Mouse (Mus musculus) midbrain, embryonic 12.5 days (tissue): ENCODE results near the gene Mllt6. TPM values are rescaled to one million over a fixed set of nuclear protein-coding genes. Genes with fewer than 3 reads are reported as not detected.
A peak's percentile ranks its signal among the peaks of the same experiment; 100 is the strongest.

Source experiments
- ATAC-seq: fragments of 200-750 bp; cut with Nextera tagmentation; 2 replicates; pipeline ENCODE4 v1.8.0; 2017; ENCODE audit warnings: low read depth, moderate TSS enrichment, moderate library complexity; ENCODE audit not compliant: low FRiP score
- H3K27ac ChIP-seq: fragments of 300-500 bp; sonication (generic); replicated peaks from 2 replicates; pipeline ENCODE4 v1.5.1; 2016; ENCODE audit warnings: mild to moderate bottlenecking
- H3K27me3 ChIP-seq: fragments of 300-500 bp; sonication (generic); 2 replicates; pipeline ENCODE4 v1.6.1; 2016; ENCODE audit warnings: mild to moderate bottlenecking
- H3K36me3 ChIP-seq: fragments of 300-500 bp; sonication (generic); 2 replicates; pipeline ENCODE4 v1.6.1; 2016
- H3K4me1 ChIP-seq: fragments of 300-500 bp; sonication (generic); 2 replicates; pipeline ENCODE4 v1.6.1; 2016
- H3K4me2 ChIP-seq: fragments of 300-500 bp; sonication (generic); replicated peaks from 2 replicates; pipeline ENCODE4 v1.6.1; 2016; ENCODE audit warnings: mild to moderate bottlenecking, moderate library complexity
- H3K4me3 ChIP-seq: fragments of 300-500 bp; sonication (generic); 2 replicates; pipeline ENCODE4 v1.5.1; 2016; ENCODE audit warnings: mild to moderate bottlenecking
- H3K9ac ChIP-seq: fragments of 300-500 bp; sonication (generic); replicated peaks from 2 replicates; pipeline ENCODE4 v1.6.1; 2016; ENCODE audit warnings: mild to moderate bottlenecking, moderate library complexity
- H3K9me3 ChIP-seq: fragments of 300-500 bp; sonication (generic); 2 replicates; pipeline ENCODE4 v1.6.1; 2016; ENCODE audit warnings: mild to moderate bottlenecking
- WGBS: fragments of 180-500 bp; shearing (Covaris S2); methylation state at CpG from one replicate; pipeline ENCODE4 v1.1.7; 2016; 5-methylcytosine and 5-hydroxymethylcytosine counted together
- polyA plus RNA-seq: library from polyadenylated mRNA; unstranded; fragments of >200 nt; fragmentation: Nextera tagmentation; extraction: Ambion mirVana; gene quantifications from 2 replicates; pipeline ENCODE4 v1.2.1, GENCODE M21; 2016

The Mllt6 gene
- polyA plus RNA-seq, 1 experiment from 2014 or later, result 3.2 TPM

- WGBS, result under 1% methylated on average over 15 of the region's 20 CpGs
These were observed 1.5 kb upstream of the Mllt6 start for GRCm38 (mm10) chr11:97661648-97662133.

GRCm38 (mm10) chr11:97662207-97662892, 864 bp upstream of the Mllt6 start:
- H3K9ac ChIP-seq, result peak overlapping the region; percentile 95; the same call in 1 of the 2 replicates
- peaks cover 5% of the 10 kb centered on the region; the same call in 1 of the 2 replicates for H3K9me3 ChIP-seq
- 3% methylated on average over 21 of the region's 21 CpGs for WGBS
- H3K4me2 ChIP-seq, result peak overlapping the region; percentile 83
- no peak for ATAC-seq
- H3K27ac ChIP-seq, result peak overlapping the region; percentile 92; the same call in 1 of the 2 replicates
- H3K4me3 ChIP-seq, result peak overlapping the region; percentile 97
- peaks cover 19% of the 10 kb centered on the region for H3K36me3 ChIP-seq
- peaks cover 55% of the 10 kb centered on the region for H3K4me1 ChIP-seq
- peaks cover 32% of the 10 kb centered on the region for H3K27me3 ChIP-seq

More at GRCm38 (mm10) chr11:97661648-97662133, 1.5 kb upstream of the Mllt6 start:
- Histone ChIP-seq H3K4me2 (peak overlapping the region; percentile 83), H3K9me3 (peaks cover 5% of the 10 kb centered on the region; the same call in 1 of the 2 replicates), H3K9ac (peak overlapping the region; percentile 37; the same call in 1 of the 2 replicates), H3K4me1 (peaks cover 55% of the 10 kb centered on the region), H3K27me3 (peaks cover 32% of the 10 kb centered on the region), H3K4me3 (peak overlapping the region; percentile 97), H3K27ac (0 out of 2 replicates have a peak overlapping the region, but pooled peaks have one; percentile 6), H3K36me3 (peaks cover 13% of the 10 kb centered on the region)
- no peak for ATAC-seq

GRCm38 (mm10) chr11:97663528-97664338, 519 bp downstream of the Mllt6 start:
- Histone ChIP-seq H3K4me3 (peak overlapping the region; percentile 97), H3K36me3 (peaks cover 30% of the 10 kb centered on the region), H3K9me3 (peaks cover 5% of the 10 kb centered on the region; the same call in 1 of the 2 replicates), H3K4me1 (peaks cover 57% of the 10 kb centered on the region), H3K27me3 (peaks cover 30% of the 10 kb centered on the region), H3K9ac (peak overlapping the region; percentile 95), H3K4me2 (peak overlapping the region; percentile 83), H3K27ac (peak overlapping the region; percentile 92)
- ATAC-seq, result no peak
- 0% methylated on average over 34 of the region's 57 CpGs for WGBS

- H3K9me3 ChIP-seq, result peaks cover 5% of the 10 kb centered on the region; the same call in 1 of the 2 replicates
- 1% methylated on average over 6 of the region's 8 CpGs for WGBS
- peak overlapping the region; percentile 95 for H3K9ac ChIP-seq
- H3K4me1 ChIP-seq, result peaks cover 57% of the 10 kb centered on the region
- ATAC-seq, result no peak
- H3K4me3 ChIP-seq, result peak overlapping the region; percentile 97
- H3K27ac ChIP-seq, result peak overlapping the region; percentile 92; the same call in 1 of the 2 replicates
- peaks cover 36% of the 10 kb centered on the region for H3K36me3 ChIP-seq
- H3K27me3 ChIP-seq, result peaks cover 25% of the 10 kb centered on the region
- peak overlapping the region; percentile 83 for H3K4me2 ChIP-seq
These were observed 1.1 kb downstream of the Mllt6 start for GRCm38 (mm10) chr11:97664339-97664665.

GRCm38 (mm10) chr11:97664771-97665240, 1.6 kb downstream of the Mllt6 start:
- Histone ChIP-seq H3K27me3 (peaks cover 24% of the 10 kb centered on the region), H3K9ac (peak overlapping the region; percentile 95), H3K4me2 (peak overlapping the region; percentile 83), H3K4me3 (peak overlapping the region; percentile 97), H3K36me3 (peaks cover 41% of the 10 kb centered on the region), H3K27ac (peak overlapping the region; percentile 20; the same call in 1 of the 2 replicates), H3K9me3 (peaks cover 5% of the 10 kb centered on the region; the same call in 1 of the 2 replicates), H3K4me1 (peaks cover 57% of the 10 kb centered on the region)
- WGBS, result 23% methylated on average over 6 of the region's 6 CpGs
- ATAC-seq, result no peak

GRCm38 (mm10) chr11:97665431-97665830, 2.2 kb downstream of the Mllt6 start:
- peaks cover 22% of the 10 kb centered on the region for H3K27me3 ChIP-seq
- no peak overlapping the region for H3K9ac ChIP-seq
- peak overlapping the region; percentile 97 for H3K4me3 ChIP-seq
- 90% methylated on average over 13 of the region's 13 CpGs for WGBS
- H3K27ac ChIP-seq, result 0 out of 2 replicates have a peak overlapping the region, but pooled peaks have one; percentile 39
- H3K4me2 ChIP-seq, result peak overlapping the region; percentile 83; the same call in 1 of the 2 replicates
- peaks cover 61% of the 10 kb centered on the region for H3K4me1 ChIP-seq
- H3K9me3 ChIP-seq, result peaks cover 5% of the 10 kb centered on the region; the same call in 1 of the 2 replicates
- peaks cover 47% of the 10 kb centered on the region for H3K36me3 ChIP-seq
- ATAC-seq, result no peak

GRCm38 (mm10) chr11:97666221-97666620, 3.0 kb downstream of the Mllt6 start:
- H3K4me3 ChIP-seq, result no peak overlapping the region
- peaks cover 5% of the 10 kb centered on the region; the same call in 1 of the 2 replicates for H3K9me3 ChIP-seq
- no peak for ATAC-seq
- peaks cover 14% of the 10 kb centered on the region for H3K27me3 ChIP-seq
- no peak overlapping the region for H3K4me2 ChIP-seq
- H3K27ac ChIP-seq, result no peak overlapping the region
- 91% methylated on average over 7 of the region's 7 CpGs for WGBS
- H3K36me3 ChIP-seq, result peaks cover 55% of the 10 kb centered on the region
- H3K4me1 ChIP-seq, result peaks cover 56% of the 10 kb centered on the region
- H3K9ac ChIP-seq, result no peak overlapping the region

GRCm38 (mm10) chr11:97666794-97667193, 3.6 kb downstream of the Mllt6 start:
- Histone ChIP-seq H3K9me3 (peaks cover 5% of the 10 kb centered on the region; the same call in 1 of the 2 replicates), H3K4me1 (peaks cover 50% of the 10 kb centered on the region), H3K4me3 (no peak overlapping the region), H3K27ac (no peak overlapping the region), H3K27me3 (peaks cover 9% of the 10 kb centered on the region), H3K36me3 (peaks cover 60% of the 10 kb centered on the region), H3K9ac (no peak overlapping the region), H3K4me2 (no peak overlapping the region)
- no peak for ATAC-seq
- whole genome bisulfite sequencing, result 92% methylated on average over 15 of the region's 15 CpGs

GRCm38 (mm10) chr11:97668160-97668559, 4.9 kb downstream of the Mllt6 start:
- H3K4me3 ChIP-seq, result no peak overlapping the region

GRCm38 (mm10) chr11:97669268-97669667, 6.1 kb downstream of the Mllt6 start:
- Histone ChIP-seq H3K36me3 (peaks cover 85% of the 10 kb centered on the region), H3K27me3 (no peaks in the 10 kb centered on the region), H3K27ac (peak overlapping the region; percentile 21; the same call in 1 of the 2 replicates), H3K9me3 (peaks cover 5% of the 10 kb centered on the region; the same call in 1 of the 2 replicates), H3K4me3 (no peak overlapping the region), H3K4me1 (peaks cover 35% of the 10 kb centered on the region), H3K4me2 (no peak overlapping the region), H3K9ac (no peak overlapping the region)
- WGBS, result 59% methylated on average over 15 of the region's 15 CpGs
- no peak for ATAC-seq

More at GRCm38 (mm10) chr11:97668160-97668559, 4.9 kb downstream of the Mllt6 start:
- no peak overlapping the region for H3K27ac ChIP-seq
- ATAC-seq, result no peak
- H3K27me3 ChIP-seq, result no peaks in the 10 kb centered on the region
- H3K36me3 ChIP-seq, result peaks cover 74% of the 10 kb centered on the region
- H3K4me1 ChIP-seq, result peaks cover 40% of the 10 kb centered on the region
- peaks cover 5% of the 10 kb centered on the region; the same call in 1 of the 2 replicates for H3K9me3 ChIP-seq
- H3K9ac ChIP-seq, result no peak overlapping the region
- H3K4me2 ChIP-seq, result no peak overlapping the region
- 91% methylated on average over 7 of the region's 7 CpGs for WGBS

- no peaks in the 10 kb centered on the region for H3K27me3 ChIP-seq
- 30% methylated on average over 6 of the region's 6 CpGs for WGBS
- H3K4me1 ChIP-seq, result peaks cover 29% of the 10 kb centered on the region
- ATAC-seq, result no peak
- no peak overlapping the region for H3K4me3 ChIP-seq
- no peak overlapping the region for H3K4me2 ChIP-seq
- no peak overlapping the region for H3K9ac ChIP-seq
- H3K36me3 ChIP-seq, result peaks cover 91% of the 10 kb centered on the region
- H3K27ac ChIP-seq, result no peak overlapping the region
- H3K9me3 ChIP-seq, result peaks cover 5% of the 10 kb centered on the region; the same call in 1 of the 2 replicates
These were observed 6.6 kb downstream of the Mllt6 start for GRCm38 (mm10) chr11:97669829-97670228.
